Comparison of ENCODE assay signal across 8 mouse cellular contexts in the genomic region with DNA sequence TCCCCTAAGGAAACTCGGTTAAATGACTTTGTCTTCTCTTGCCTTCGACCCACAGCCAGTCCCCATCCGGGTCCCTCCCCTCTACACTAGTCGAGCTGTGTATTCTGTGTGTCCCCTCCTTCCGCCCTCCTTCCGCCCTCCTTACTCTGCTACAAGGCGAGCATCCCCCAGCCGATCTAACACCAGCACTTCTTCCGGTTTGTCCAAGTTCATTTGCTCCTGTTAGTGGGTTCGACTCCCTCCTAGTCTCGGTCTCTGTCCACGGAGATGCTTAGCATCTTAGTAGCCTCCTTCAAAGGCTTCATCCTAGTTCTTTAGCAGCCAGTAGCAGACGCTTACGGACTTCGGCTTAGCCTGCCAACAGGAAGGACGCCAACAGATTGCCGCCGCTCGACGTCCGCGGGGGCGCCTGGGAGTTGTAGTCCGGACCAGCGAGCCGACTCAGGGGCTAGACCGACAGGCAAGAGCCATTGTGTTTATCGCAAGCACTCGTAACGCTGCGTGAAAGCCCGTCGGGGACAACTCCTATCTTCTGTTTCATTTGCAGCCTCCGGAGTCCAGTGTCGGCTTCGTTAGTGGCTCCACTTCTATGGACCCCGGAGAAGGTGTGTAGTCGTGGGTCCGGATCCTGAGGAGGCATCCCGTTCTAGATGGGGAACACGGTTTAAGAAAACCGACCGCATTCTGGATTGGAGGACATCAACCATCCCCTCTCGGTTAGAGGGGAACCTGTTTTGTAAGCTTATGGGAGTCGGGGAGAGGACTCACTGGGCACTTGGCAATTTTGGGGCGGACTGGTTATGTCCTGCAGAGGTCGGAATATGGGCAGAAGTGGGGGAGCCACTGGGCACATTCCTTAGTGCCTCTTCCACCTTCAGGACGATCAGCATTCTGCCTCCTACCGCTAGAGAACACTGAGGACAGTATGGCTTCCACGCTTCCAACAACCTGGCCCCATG. TPM values are rescaled to one million over a fixed set of nuclear protein-coding genes. Genes with fewer than 3 reads are reported as not detected.
DNase-seq lines count a peak whose midpoint lies in the region; ATAC-seq lines count a peak whose summit lies in the region.

Gene Zfp369 (plus strand): TSS at position 432 of the 959 bp plus-strand sequence.

- peak within 1 kb of the TSS; percentile 89 to 91 for H3K27ac ChIP-seq in heart, embryonic 14.5 days (replicated peaks in 1 of 2; ENCODE audit: control insufficient read depth in 1 of 2, insufficient read depth in 1 of 2, low read depth in 2 of 2, low read length in 2 of 2)
- peak within 1 kb of the TSS; percentile 79 for H3K27ac ChIP-seq in liver, embryonic 13.5 days
- peak within 1 kb of the TSS; percentile 95 for H3K27ac ChIP-seq in stomach, embryonic 16.5 days (ENCODE audit: low read length)

- WGBS in heart, embryonic 14.5 days = under 1% methylated on average over 50 of the region's 50 CpGs
- under 1% methylated on average over 50 of the region's 50 CpGs for WGBS in liver, embryonic 13.5 days (ENCODE audit: insufficient replicate concordance)
- WGBS in stomach, embryonic 16.5 days = under 1% methylated on average over 50 of the region's 50 CpGs

- H3K4me2 ChIP-seq in heart, embryonic 14.5 days (ENCODE audit: low read length) = peak within 1 kb of the TSS; percentile 65
- H3K4me2 ChIP-seq in liver, embryonic 13.5 days = peak within 1 kb of the TSS; percentile 80
- peak within 1 kb of the TSS; percentile 57 for H3K4me2 ChIP-seq in stomach, embryonic 16.5 days (ENCODE audit: low read depth, low read length)

- peak; percentile 67 for DNase-seq in c-Kit-negative CD71-positive TER-119-positive erythroid progenitor cells, embryonic 14.5 days (ENCODE audit: low read depth, low spot score)
- DNase-seq in fibroblast of lung, adult 2 months (ENCODE audit: low read depth) = peak; percentile 93
- peak; percentile 95 for DNase-seq in kidney, postnatal 14 days
- peak; percentile 90 for DNase-seq in liver, embryonic 13.5 days
- peak; percentile 91 for DNase-seq in neural tube, embryonic 10.5 days (ENCODE audit: extremely low spot score, low spot score)

- H3K9ac ChIP-seq in heart, embryonic 14.5 days (ENCODE audit: low read length) = peak within 1 kb of the TSS; percentile 84
- peak within 1 kb of the TSS; percentile 80 for H3K9ac ChIP-seq in liver, embryonic 13.5 days
- peak within 1 kb of the TSS; percentile 85 for H3K9ac ChIP-seq in stomach, embryonic 16.5 days (ENCODE audit: low read length)

- no peaks in the 10 kb centered on the region for H3K27me3 ChIP-seq in heart, embryonic 14.5 days (ENCODE audit: control insufficient read depth, insufficient read depth, low read length)
- H3K27me3 ChIP-seq in liver, embryonic 13.5 days = no peaks in the 10 kb centered on the region
- no peaks in the 10 kb centered on the region for H3K27me3 ChIP-seq in stomach, embryonic 16.5 days (ENCODE audit: control insufficient read depth, insufficient read depth, low read length)

- peaks cover 0 to 8% of the 10 kb centered on the region in 2 experiments; a peak in 2 of 4 replicates for H3K4me1 ChIP-seq in heart, embryonic 14.5 days (ENCODE audit: control insufficient read depth in 2 of 2, insufficient read depth in 2 of 2, low read length in 2 of 2)
- H3K4me1 ChIP-seq in liver, embryonic 13.5 days (replicated peaks) = peaks cover 28% of the 10 kb centered on the region
- H3K4me1 ChIP-seq in stomach, embryonic 16.5 days (ENCODE audit: control insufficient read depth, insufficient read depth, low read length) = peaks cover 3% of the 10 kb centered on the region; the same call in 1 of the 2 replicates

- H3K36me3 ChIP-seq in heart, embryonic 14.5 days (ENCODE audit: control insufficient read depth, insufficient read depth, low read length) = no peaks in the 10 kb centered on the region
- peaks cover 7% of the 10 kb centered on the region; the same call in 1 of the 2 replicates for H3K36me3 ChIP-seq in liver, embryonic 13.5 days
- H3K36me3 ChIP-seq in stomach, embryonic 16.5 days (ENCODE audit: control insufficient read depth, insufficient read depth, low read length) = no peaks in the 10 kb centered on the region

- no peaks in the 10 kb centered on the region for H3K9me3 ChIP-seq in heart, embryonic 14.5 days (ENCODE audit: control insufficient read depth, low read length)
- H3K9me3 ChIP-seq in liver, embryonic 13.5 days (replicated peaks) = no peaks in the 10 kb centered on the region
- H3K9me3 ChIP-seq in stomach, embryonic 16.5 days (replicated peaks; ENCODE audit: control insufficient read depth, low read length) = no peaks in the 10 kb centered on the region; the same call in 1 of the 2 replicates

- H3K4me3 ChIP-seq in heart, embryonic 14.5 days (ENCODE audit: control insufficient read depth in 1 of 2, insufficient read depth in 1 of 2, low read depth in 1 of 2, low read length in 2 of 2) = peak within 1 kb of the TSS; percentile 78 to 81
- H3K4me3 ChIP-seq in liver, embryonic 13.5 days (replicated peaks) = peak within 1 kb of the TSS; percentile 71
- H3K4me3 ChIP-seq in stomach, embryonic 16.5 days (replicated peaks; ENCODE audit: low read length) = peak within 1 kb of the TSS; percentile 87

- peak; percentile 92 for ATAC-seq in CD4-positive, CD25-positive, alpha-beta regulatory T cell, adult 4 months
- peak; percentile 98 for ATAC-seq in heart, embryonic 14.5 days (ENCODE audit: insufficient number of reproducible peaks, insufficient read depth, low FRiP score, low read depth)
- peak; percentile 97 for ATAC-seq in liver, embryonic 13.5 days (ENCODE audit: low read depth)
- peak; percentile 98 for ATAC-seq in stomach, embryonic 16.5 days (ENCODE audit: insufficient read depth, low FRiP score)

RNA-seq across cellular contexts. Expression of gene Zfp369, which starts in this region (rescaled TPM):
- polyA plus RNA-seq in CD4-positive, CD25-positive, alpha-beta regulatory T cell, adult 4 months (2017; shearing (Covaris generic)) = 10 to 100 TPM; 14.5 to 16.7 TPM
- polyA plus RNA-seq in heart, embryonic 14.5 days (2014; fragmentation: Nextera tagmentation; extraction: Ambion mirVana) = 16.2 and 17.3 TPM in 2 replicates
- polyA plus RNA-seq in liver, embryonic 13.5 days (2015; fragmentation: Nextera tagmentation; extraction: Ambion mirVana) = 3.5 and 3.7 TPM in 2 replicates
- polyA plus RNA-seq in stomach, embryonic 16.5 days (2015; fragmentation: Nextera tagmentation; extraction: Ambion mirVana) = 10.7 and 12.1 TPM in 2 replicates

Comparison
In these comparisons a context has a peak if more than half of its experiments do, and no peak if none do; other contexts are left out.
1. Peak in every context shown above with its lines: DNase-seq, ATAC-seq, H3K4me3 ChIP-seq and H3K27ac ChIP-seq.